Mouse (Mus musculus) small intestine, adult 2 months (tissue): ENCODE measurements at regions not wholly inside any gene's neighbourhood (a gene's known extent, or its start where the extent isn't known, plus 50 kb on each side); places are given as distances from the start of the nearest gene placed in this dataset.

Experiments used
- H3K27ac ChIP-seq: fragments of 200-500 bp; 2 replicates; pipeline ENCODE4 v1.5.1; 2012; ENCODE audit warnings: low read depth, low read length, control low read depth, inconsistent platforms; ENCODE audit not compliant: insufficient read depth
- H3K27me3 ChIP-seq: fragments of 200-500 bp; 2 replicates; pipeline ENCODE4 v1.6.1; 2012; ENCODE audit warnings: mild to moderate bottlenecking, moderate library complexity, low read length, inconsistent platforms; ENCODE audit not compliant: control insufficient read depth, insufficient read depth
- H3K36me3 ChIP-seq: fragments of 200-500 bp; 2 replicates; pipeline ENCODE4 v1.6.1; 2012; ENCODE audit warnings: mild to moderate bottlenecking, low read length, control low read depth, inconsistent platforms; ENCODE audit not compliant: control insufficient read depth, insufficient read depth
- H3K4me1 ChIP-seq: fragments of 200-500 bp; 2 replicates; pipeline ENCODE4 v1.6.1; 2012; ENCODE audit warnings: low read length, inconsistent platforms, mixed read lengths; ENCODE audit not compliant: control insufficient read depth, insufficient read depth, insufficient read length
- H3K4me3 ChIP-seq: fragments of 200-500 bp; 2 replicates; pipeline ENCODE4 v1.5.1; 2012; ENCODE audit warnings: low read depth, mild to moderate bottlenecking, control low read depth, inconsistent platforms, low read length, moderate library complexity
- CTCF ChIP-seq: fragments of 200-500 bp; IDR thresholded peaks from 2 replicates; pipeline ENCODE4 v1.5.1; 2012; ENCODE audit warnings: low read depth, mild to moderate bottlenecking, control low read depth, inconsistent platforms, low read length, moderate library complexity, mixed read lengths; ENCODE audit not compliant: insufficient replicate concordance, insufficient read length; ENCODE audit errors: extremely low read depth
- POLR2A ChIP-seq: fragments of 200-500 bp; IDR thresholded peaks from 2 replicates; pipeline ENCODE4 v1.6.1; 2012; ENCODE audit warnings: low read depth, mild to moderate bottlenecking, control low read depth, inconsistent platforms, low read length, moderate library complexity
- WGBS: fragments of 180-500 bp; shearing (Covaris S2); methylation state at CpG from one replicate; pipeline ENCODE4 v1.1.7; 2018; 5-methylcytosine and 5-hydroxymethylcytosine counted together

- H3K36me3 ChIP-seq, result no peaks in the 10 kb centered on the region
Measured at GRCm38 (mm10) chr10:17407854-17408606, 315.0 kb upstream of the Cited2 start.

GRCm38 (mm10) chr10:17408781-17409180 is 314.2 kb upstream of the Cited2 start:
- TF ChIP-seq CTCF (no peak), POLR2A (no peak)
- Histone ChIP-seq H3K4me1 (peaks cover 3% of the 10 kb centered on the region; the same call in 1 of the 2 replicates), H3K27ac (no peak overlapping the region), H3K4me3 (no peak overlapping the region), H3K36me3 (no peaks in the 10 kb centered on the region), H3K27me3 (no peaks in the 10 kb centered on the region)
- 51% methylated on average over 1 of the region's 1 CpGs for WGBS

More at GRCm38 (mm10) chr10:17407854-17408606, 315.0 kb upstream of the Cited2 start:
- no peaks in the 10 kb centered on the region for H3K27me3 ChIP-seq
- H3K27ac ChIP-seq, result no peak overlapping the region
- H3K4me3 ChIP-seq, result no peak overlapping the region
- H3K4me1 ChIP-seq, result peaks cover 3% of the 10 kb centered on the region; the same call in 1 of the 2 replicates
- 34% methylated on average over 2 of the region's 2 CpGs for WGBS
- TF ChIP-seq POLR2A, result no peak
- no peak for TF ChIP-seq CTCF

- H3K4me1 ChIP-seq, result peaks cover 3% of the 10 kb centered on the region; the same call in 1 of the 2 replicates
- no peaks in the 10 kb centered on the region for H3K27me3 ChIP-seq
- H3K27ac ChIP-seq, result no peak overlapping the region
- WGBS, result 37% methylated on average over 4 of the region's 4 CpGs
- no peak overlapping the region for H3K4me3 ChIP-seq
- H3K36me3 ChIP-seq, result no peaks in the 10 kb centered on the region
- no peak for TF ChIP-seq CTCF
- no peak for TF ChIP-seq POLR2A
Measured at GRCm38 (mm10) chr10:17411300-17411987, 311.6 kb upstream of the Cited2 start.

GRCm38 (mm10) chr10:17415112-17415511 is 307.9 kb upstream of the Cited2 start:
- Histone ChIP-seq H3K27ac (no peak overlapping the region), H3K27me3 (no peaks in the 10 kb centered on the region), H3K4me1 (peaks cover 3% of the 10 kb centered on the region; the same call in 1 of the 2 replicates), H3K36me3 (no peaks in the 10 kb centered on the region), H3K4me3 (no peak overlapping the region)
- no peak for TF ChIP-seq CTCF
- TF ChIP-seq POLR2A, result no peak
- WGBS, result 89% methylated on average over 3 of the region's 3 CpGs

GRCm38 (mm10) chr10:17416121-17416520 is 306.9 kb upstream of the Cited2 start:
- Histone ChIP-seq H3K36me3 (no peaks in the 10 kb centered on the region), H3K27ac (no peak overlapping the region), H3K27me3 (no peaks in the 10 kb centered on the region), H3K4me1 (peaks cover 2% of the 10 kb centered on the region; the same call in 1 of the 2 replicates), H3K4me3 (no peak overlapping the region)
- no peak for TF ChIP-seq CTCF
- no peak for TF ChIP-seq POLR2A
- WGBS, result 24% methylated on average over 1 of the region's 1 CpGs

GRCm38 (mm10) chr10:17417394-17417793 is 305.6 kb upstream of the Cited2 start:
- H3K4me3 ChIP-seq, result no peak overlapping the region
- no peaks in the 10 kb centered on the region for H3K4me1 ChIP-seq
- H3K36me3 ChIP-seq, result no peaks in the 10 kb centered on the region
- TF ChIP-seq CTCF (no peak), POLR2A (no peak)
- no peak overlapping the region for H3K27ac ChIP-seq
- WGBS, result 98% methylated on average over 1 of the region's 1 CpGs
- no peaks in the 10 kb centered on the region for H3K27me3 ChIP-seq

- TF ChIP-seq POLR2A (no peak), CTCF (no peak)
- no peaks in the 10 kb centered on the region for H3K27me3 ChIP-seq
- 77% methylated on average over 7 of the region's 7 CpGs for WGBS
- H3K36me3 ChIP-seq, result no peaks in the 10 kb centered on the region
- no peak overlapping the region for H3K4me3 ChIP-seq
- no peaks in the 10 kb centered on the region for H3K4me1 ChIP-seq
- no peak overlapping the region for H3K27ac ChIP-seq
Measured at GRCm38 (mm10) chr10:17418227-17418685, 304.8 kb upstream of the Cited2 start.
